Mouse (Mus musculus) kidney, adult 2 months (tissue): ENCODE measurements around the gene Mab21l1.

Experiments used
- CTCF ChIP-seq: fragments of 200-500 bp; conservative IDR thresholded peaks from 2 replicates; pipeline ENCODE4 v1.5.1; 2011; ENCODE audit warnings: low read depth, mild to moderate bottlenecking, control low read depth, low read length, moderate library complexity, mixed read lengths; ENCODE audit not compliant: insufficient read depth, insufficient read length
- POLR2A ChIP-seq: fragments of 200-500 bp; IDR thresholded peaks from one replicate; pipeline ENCODE4 v1.6.1; 2011; ENCODE audit warnings: low read depth, low read length, control low read depth

- TF ChIP-seq POLR2A (no peak), CTCF (no peak)
Observed at GRCm38 (mm10) chr3:55784101-55784500, 1.8 kb downstream of the Mab21l1 start.
